Mouse (Mus musculus) G1E-ER4 (cell line): ENCODE data around the gene Use1. TPM values are rescaled to one million over a fixed set of nuclear protein-coding genes. Genes with fewer than 3 reads are reported as not detected.

Source experiments
- GATA1 ChIP-seq: IDR thresholded peaks from one replicate; pipeline ENCODE4 v1.8.0; 2012; ENCODE audit warnings: low read length, inconsistent platforms
- polyA plus RNA-seq: library from polyadenylated mRNA; stranded (reverse); fragments of >175 nt; gene quantifications from 2 replicates; pipeline ENCODE4 v1.2.3, GENCODE M21; 2012

The Use1 gene
- polyA plus RNA-seq, 1 experiment: 183 TPM

- no peak for TF ChIP-seq GATA1
Observed at GRCm38 (mm10) chr8:71392871-71393270, 26.2 kb downstream of the Use1 start.

DNA sequence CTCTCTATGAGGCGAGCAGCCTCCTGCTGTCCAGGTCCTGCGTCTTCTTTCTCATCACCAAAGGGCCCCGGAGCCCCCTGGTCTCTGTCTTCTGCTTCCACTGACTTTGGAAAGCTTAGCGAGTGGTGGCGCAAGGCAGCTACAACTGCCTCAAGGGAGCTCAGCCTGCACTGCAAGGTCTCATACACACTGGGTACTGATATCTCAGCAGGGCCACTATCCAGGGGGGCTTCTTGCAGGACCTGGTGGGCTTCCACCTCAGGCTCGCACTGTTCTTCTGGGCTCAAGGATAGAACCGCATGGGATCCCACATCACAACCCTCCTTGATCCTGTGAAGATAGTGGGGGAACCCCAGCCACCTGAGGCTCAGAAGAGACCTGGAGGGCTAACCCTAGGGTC, 27.8 kb downstream of the Use1 start:
- TF ChIP-seq GATA1: no peak

GRCm38 (mm10) chr8:71395071-71395470, 28.4 kb downstream of the Use1 start:
- no peak for TF ChIP-seq GATA1

DNA sequence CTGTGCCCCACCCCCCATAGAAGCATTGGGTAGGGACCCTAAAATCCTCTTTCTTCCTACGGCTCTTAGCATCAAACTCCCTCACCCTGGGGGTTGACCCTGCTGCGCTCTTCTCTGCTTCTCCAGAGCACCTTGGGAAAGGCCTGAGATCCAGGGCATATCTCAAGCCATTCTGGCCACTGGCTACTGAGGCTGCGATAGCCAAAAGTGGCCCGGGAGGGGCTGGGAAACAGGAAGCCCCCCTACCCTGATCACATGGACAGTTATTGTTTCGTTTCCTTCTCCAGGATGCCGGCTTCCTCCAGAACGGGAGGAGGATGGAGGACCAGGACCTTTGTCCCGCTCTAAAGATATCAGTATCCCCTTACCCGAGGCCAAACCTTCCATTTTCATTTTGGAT, 29.0 kb downstream of the Use1 start, which contains the start of gene Ushbp1:
Gene Ushbp1 (minus strand): TSS at position 174 of the 400 bp plus-strand sequence.
- TF ChIP-seq GATA1: no peak

GRCm38 (mm10) chr8:71396639-71397305, 30.1 kb downstream of the Use1 start, which contains the start of gene Babam1:
Gene Babam1 (plus strand): TSS chr8:71396861.
- TF ChIP-seq GATA1: no peak

GRCm38 (mm10) chr8:71397701-71398100, 31.1 kb downstream of the Use1 start:
- no peak for TF ChIP-seq GATA1

- TF ChIP-seq GATA1: no peak
Observed at GRCm38 (mm10) chr8:71400826-71401225, 34.2 kb downstream of the Use1 start.

- TF ChIP-seq GATA1: no peak
Observed at GRCm38 (mm10) chr8:71401454-71401853, 34.8 kb downstream of the Use1 start.

- TF ChIP-seq GATA1: no peak
Observed at GRCm38 (mm10) chr8:71402446-71402964, 35.9 kb downstream of the Use1 start.

DNA sequence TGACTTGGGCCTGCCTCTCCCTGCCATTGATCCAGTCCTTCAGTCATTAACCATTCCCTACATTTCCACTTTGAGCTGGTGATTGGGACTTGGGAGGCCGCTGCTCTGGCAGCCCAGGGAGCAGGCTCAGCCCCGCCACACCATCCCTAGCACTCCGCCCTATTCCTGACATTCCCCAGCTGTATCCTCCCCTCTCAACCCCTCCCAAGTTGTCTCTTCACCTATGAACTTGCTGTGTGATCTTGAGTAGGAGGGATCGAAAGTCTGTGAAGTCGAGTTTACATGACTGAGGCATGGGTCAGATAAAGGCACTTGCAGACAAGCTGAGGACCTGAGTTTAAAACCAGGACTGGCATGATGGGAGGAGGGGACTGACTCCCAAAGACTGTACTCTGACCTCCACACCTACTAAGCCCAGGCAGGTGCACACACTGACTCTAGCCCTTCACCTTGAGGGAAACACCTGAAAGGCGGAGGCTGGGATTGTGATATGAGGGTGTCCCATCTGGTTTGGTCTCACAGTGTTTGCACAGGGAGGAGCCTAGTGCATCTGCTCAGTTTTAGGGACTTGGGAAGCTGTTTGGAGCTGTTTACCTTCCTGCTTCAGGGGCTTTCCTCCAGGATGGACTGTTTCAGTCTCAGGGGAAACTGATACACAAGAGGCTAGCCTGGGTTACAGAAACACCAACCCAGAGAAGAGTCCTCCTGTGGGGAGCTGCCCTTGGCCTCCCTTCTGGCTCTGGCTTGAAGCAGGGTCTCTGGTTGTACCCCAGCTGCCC, 36.6 kb downstream of the Use1 start:
- TF ChIP-seq GATA1: no peak

- TF ChIP-seq GATA1: no peak
Observed at GRCm38 (mm10) chr8:71404011-71404410, 37.4 kb downstream of the Use1 start.

- no peak for TF ChIP-seq GATA1
Observed at GRCm38 (mm10) chr8:71404951-71405351, 38.3 kb downstream of the Use1 start.

- TF ChIP-seq GATA1: no peak
Observed at GRCm38 (mm10) chr8:71405401-71406098, 38.9 kb downstream of the Use1 start, which contains the start of gene Ankle1. Gene Ankle1 (plus strand): TSS chr8:71406010.

DNA sequence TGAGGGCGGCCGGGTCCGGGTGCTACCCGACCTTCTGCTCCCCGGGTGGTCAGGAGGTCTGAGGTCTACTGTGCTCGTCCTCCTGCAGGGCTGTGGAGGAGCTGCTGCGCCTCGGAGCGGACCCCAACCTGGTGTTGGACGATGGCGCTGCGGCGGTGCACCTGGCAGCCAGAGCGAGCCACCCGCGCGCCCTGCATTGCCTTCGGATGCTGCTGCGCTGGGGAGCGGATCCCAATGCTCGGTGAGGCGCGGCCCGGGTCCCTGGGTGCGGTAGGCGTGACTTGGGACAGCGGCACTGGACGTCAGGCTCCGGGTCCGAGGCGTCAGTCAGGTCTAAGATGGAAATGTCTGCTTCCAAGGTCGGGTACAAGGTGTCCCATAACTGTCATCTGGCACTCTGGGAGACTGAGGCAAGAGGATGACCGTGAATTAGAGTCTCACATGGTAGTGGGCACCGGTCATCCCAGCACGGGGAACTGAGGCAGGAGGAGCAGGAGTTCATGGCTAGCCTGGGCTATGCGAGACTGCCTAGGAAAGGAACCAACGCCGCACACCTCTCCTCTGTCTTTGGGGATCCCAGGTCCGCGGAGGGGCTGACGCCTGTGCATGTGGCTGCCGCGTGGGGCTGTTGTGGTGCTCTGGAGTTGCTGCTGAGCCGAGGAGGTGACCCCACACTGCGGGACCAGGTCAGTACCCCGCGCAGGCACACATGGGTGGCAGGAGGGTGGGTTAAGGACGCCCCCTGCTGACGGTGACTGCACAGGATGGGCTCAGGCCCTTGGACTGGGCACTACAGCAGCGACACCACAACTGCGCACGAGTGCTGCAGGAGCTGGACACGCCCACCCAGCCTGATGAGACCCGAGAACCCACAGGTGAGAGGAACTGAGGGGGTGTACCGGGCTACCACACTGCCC, 39.7 kb downstream of the Use1 start:
- TF ChIP-seq GATA1: no peak

- TF ChIP-seq GATA1: no peak
Observed at GRCm38 (mm10) chr8:71407441-71407840, 40.8 kb downstream of the Use1 start.
